Mouse (Mus musculus) lung, embryonic 16.5 days (tissue): ENCODE results near the gene Asic1. TPM values are rescaled to one million over a fixed set of nuclear protein-coding genes. Genes with fewer than 3 reads are reported as not detected.
"Not testable (repeated sequence)": the region's sequence is repeated elsewhere in the genome, so short reads cannot be mapped to it uniquely, and the experiment has no call there.

ENCODE experiments used
- ATAC-seq: fragments of 200-750 bp; cut with Nextera tagmentation; 2 replicates; pipeline ENCODE4 v1.8.0; 2017; ENCODE audit warnings: low read depth, mild to moderate bottlenecking, moderate library complexity
- H3K27ac ChIP-seq: fragments of 300-500 bp; sonication (generic); 2 replicates; pipeline ENCODE4 v1.5.1; 2014; ENCODE audit warnings: mild to moderate bottlenecking, control low read depth, low read length
- H3K27me3 ChIP-seq: fragments of 300-500 bp; sonication (generic); 2 replicates; pipeline ENCODE4 v1.6.1; 2014; ENCODE audit warnings: low read depth, low read length, mixed read lengths; ENCODE audit not compliant: control insufficient read depth, insufficient read depth
- H3K36me3 ChIP-seq: fragments of 300-500 bp; sonication (generic); 2 replicates; pipeline ENCODE4 v1.6.1; 2014; ENCODE audit warnings: low read length; ENCODE audit not compliant: control insufficient read depth, insufficient read depth
- H3K4me1 ChIP-seq: fragments of 300-500 bp; sonication (generic); replicated peaks from 2 replicates; pipeline ENCODE4 v1.6.1; 2014; ENCODE audit warnings: low read length, mixed read lengths; ENCODE audit not compliant: control insufficient read depth, insufficient read depth
- H3K4me2 ChIP-seq: fragments of 300-500 bp; sonication (generic); 2 replicates; pipeline ENCODE4 v1.6.1; 2014; ENCODE audit warnings: low read depth, low read length, control low read depth
- H3K4me3 ChIP-seq: fragments of 300-500 bp; sonication (generic); 2 replicates; pipeline ENCODE4 v1.5.1; 2014; ENCODE audit warnings: mild to moderate bottlenecking, low read length, control low read depth
- H3K9ac ChIP-seq: fragments of 300-500 bp; sonication (generic); 2 replicates; pipeline ENCODE4 v1.6.1; 2014; ENCODE audit warnings: low read length, control low read depth
- H3K9me3 ChIP-seq: fragments of 300-500 bp; sonication (generic); 2 replicates; pipeline ENCODE4 v1.6.1; 2016; ENCODE audit warnings: low read length; ENCODE audit not compliant: control insufficient read depth
- WGBS: fragments of 180-500 bp; shearing (Covaris S2); extraction: QIAGEN DNeasy Blood & Tissue Kit; methylation state at CpG from one replicate; pipeline ENCODE4 v1.1.7; 2014; 5-methylcytosine and 5-hydroxymethylcytosine counted together
- polyA plus RNA-seq: library from polyadenylated mRNA; unstranded; fragments of >200 nt; fragmentation: Nextera tagmentation; extraction: Ambion mirVana; gene quantifications from 2 replicates; pipeline ENCODE4 v1.2.1, GENCODE M21; 2015

Gene Asic1
- polyA plus RNA-seq, 1 experiment from 2014 or later, result 1.6 TPM

GRCm38 (mm10) chr15:99727039-99727438, 56.9 kb downstream of the Asic1 start:
- not testable (repeated sequence) for H3K4me2 ChIP-seq, H3K9me3 ChIP-seq, H3K27ac ChIP-seq, H3K9ac ChIP-seq, ATAC-seq, H3K27me3 ChIP-seq, H3K4me3 ChIP-seq
- peaks cover 27% of the 10 kb centered on the region for H3K4me1 ChIP-seq
- 88% methylated on average over 4 of the region's 5 CpGs for WGBS
- H3K36me3 ChIP-seq, result peaks cover 18% of the 10 kb centered on the region

- H3K36me3 ChIP-seq, result peaks cover 18% of the 10 kb centered on the region
- H3K27me3 ChIP-seq, result no peaks in the 10 kb centered on the region
- H3K9ac ChIP-seq, result no peak overlapping the region
- WGBS, result 97% methylated on average over 12 of the region's 12 CpGs
- peaks cover 6% of the 10 kb centered on the region for H3K9me3 ChIP-seq
- ATAC-seq, result no peak
- no peak overlapping the region for H3K27ac ChIP-seq
- no peak overlapping the region for H3K4me3 ChIP-seq
- no peak overlapping the region for H3K4me2 ChIP-seq
- peaks cover 27% of the 10 kb centered on the region for H3K4me1 ChIP-seq
Measured at GRCm38 (mm10) chr15:99727525-99727924, 57.4 kb downstream of the Asic1 start.

DNA sequence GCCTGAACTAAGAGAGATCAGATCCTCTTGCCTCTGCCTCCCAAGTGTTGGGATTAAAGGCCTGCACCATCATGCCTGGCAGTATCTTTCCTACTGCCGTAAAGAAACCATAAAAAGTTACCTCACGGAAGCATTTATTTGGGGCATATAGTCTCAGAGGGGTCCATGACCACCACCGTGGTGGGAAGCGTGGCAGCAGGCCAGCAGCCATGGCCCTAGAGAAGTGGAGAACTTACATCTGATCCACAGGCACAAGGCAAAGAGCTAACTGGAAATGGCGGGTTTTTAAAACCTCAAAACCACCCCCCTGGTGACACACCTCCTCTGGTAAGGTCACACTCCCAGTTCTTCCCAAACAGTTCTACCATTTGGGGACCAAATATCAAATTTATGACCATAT, 58.0 kb downstream of the Asic1 start:
- H3K9ac ChIP-seq, result no peak overlapping the region
- WGBS, result 92% methylated on average over 5 of the region's 5 CpGs
- H3K9me3 ChIP-seq, result peaks cover 6% of the 10 kb centered on the region
- no peak overlapping the region for H3K27ac ChIP-seq
- no peak overlapping the region for H3K4me2 ChIP-seq
- H3K4me3 ChIP-seq, result no peak overlapping the region
- H3K27me3 ChIP-seq, result no peaks in the 10 kb centered on the region
- ATAC-seq, result no peak
- peaks cover 22% of the 10 kb centered on the region for H3K4me1 ChIP-seq
- peaks cover 18% of the 10 kb centered on the region for H3K36me3 ChIP-seq

GRCm38 (mm10) chr15:99729056-99729783, 59.1 kb downstream of the Asic1 start:
- peaks cover 6% of the 10 kb centered on the region for H3K9me3 ChIP-seq
- H3K27ac ChIP-seq, result no peak overlapping the region
- H3K9ac ChIP-seq, result no peak overlapping the region
- ATAC-seq, result no peak
- no peaks in the 10 kb centered on the region for H3K27me3 ChIP-seq
- WGBS, result 95% methylated on average over 3 of the region's 4 CpGs
- peaks cover 12% of the 10 kb centered on the region for H3K4me1 ChIP-seq
- H3K4me3 ChIP-seq, result no peak overlapping the region
- H3K4me2 ChIP-seq, result no peak overlapping the region
- H3K36me3 ChIP-seq, result peaks cover 20% of the 10 kb centered on the region

- 88% methylated on average over 2 of the region's 2 CpGs for WGBS
- Histone ChIP-seq H3K4me2 (no peak overlapping the region), H3K27ac (no peak overlapping the region), H3K4me1 (peaks cover 4% of the 10 kb centered on the region), H3K36me3 (peaks cover 28% of the 10 kb centered on the region), H3K9ac (no peak overlapping the region), H3K27me3 (no peaks in the 10 kb centered on the region), H3K9me3 (peaks cover 6% of the 10 kb centered on the region), H3K4me3 (no peak overlapping the region)
- ATAC-seq, result no peak
Measured at GRCm38 (mm10) chr15:99731167-99731566, 61.0 kb downstream of the Asic1 start.

GRCm38 (mm10) chr15:99731678-99732077, 61.5 kb downstream of the Asic1 start:
- no peak overlapping the region for H3K27ac ChIP-seq
- no peak overlapping the region for H3K9ac ChIP-seq
- 91% methylated on average over 3 of the region's 3 CpGs for WGBS
- no peaks in the 10 kb centered on the region for H3K27me3 ChIP-seq
- peaks cover under 1% of the 10 kb centered on the region for H3K4me1 ChIP-seq
- H3K4me2 ChIP-seq, result no peak overlapping the region
- no peak for ATAC-seq
- peaks cover 6% of the 10 kb centered on the region for H3K9me3 ChIP-seq
- H3K36me3 ChIP-seq, result peaks cover 29% of the 10 kb centered on the region
- no peak overlapping the region for H3K4me3 ChIP-seq

DNA sequence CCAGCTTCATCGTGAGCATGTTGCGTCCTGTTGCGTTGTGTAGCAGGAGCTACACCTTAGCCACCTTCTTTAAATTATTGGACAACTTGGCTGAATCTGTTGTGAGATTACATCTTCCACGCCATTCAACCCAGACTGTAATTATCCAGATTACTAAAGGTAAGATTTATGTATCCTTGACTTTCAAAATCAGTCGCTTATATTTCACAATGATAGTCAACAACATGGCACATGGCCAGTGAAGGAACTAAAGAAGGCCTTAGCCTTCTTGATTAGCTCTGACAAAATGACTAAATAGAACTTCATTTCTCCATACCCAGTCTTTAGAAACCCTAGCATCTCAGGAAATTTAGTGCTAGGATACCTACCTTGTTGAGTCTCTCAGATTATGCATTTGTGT, 63.0 kb downstream of the Asic1 start:
- ATAC-seq, result no peak
- H3K4me2 ChIP-seq, result no peak overlapping the region
- peaks cover 6% of the 10 kb centered on the region for H3K9me3 ChIP-seq
- no peak overlapping the region for H3K27ac ChIP-seq
- 96% methylated on average over 5 of the region's 5 CpGs for WGBS
- H3K9ac ChIP-seq, result no peak overlapping the region
- H3K27me3 ChIP-seq, result no peaks in the 10 kb centered on the region
- H3K4me3 ChIP-seq, result no peak overlapping the region
- no peaks in the 10 kb centered on the region for H3K4me1 ChIP-seq
- H3K36me3 ChIP-seq, result peaks cover 32% of the 10 kb centered on the region

DNA sequence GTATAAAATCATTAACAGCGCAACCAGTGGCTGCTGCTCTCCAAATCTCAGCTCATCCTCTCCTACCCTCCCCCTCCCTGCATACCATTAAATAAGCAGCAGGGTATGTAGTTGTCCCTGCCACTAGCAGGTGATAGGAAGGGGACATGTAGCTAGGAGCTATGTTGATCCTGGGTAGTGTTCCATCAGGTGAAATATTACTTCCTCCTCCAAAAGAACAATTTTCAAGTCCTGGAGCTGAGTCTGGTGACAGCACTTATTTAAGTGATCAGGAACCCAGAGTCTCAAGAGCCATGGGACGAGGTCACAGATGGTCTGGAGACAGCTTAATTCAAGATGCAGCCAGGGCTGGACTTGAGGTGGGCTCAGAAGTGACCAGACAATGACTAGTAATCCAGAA, 65.5 kb downstream of the Asic1 start:
- WGBS, result 79% methylated on average over 2 of the region's 2 CpGs
- Histone ChIP-seq H3K9me3 (no peaks in the 10 kb centered on the region), H3K4me3 (no peak overlapping the region), H3K27me3 (no peaks in the 10 kb centered on the region), H3K36me3 (peaks cover 27% of the 10 kb centered on the region), H3K4me2 (no peak overlapping the region), H3K4me1 (no peaks in the 10 kb centered on the region), H3K27ac (no peak overlapping the region), H3K9ac (no peak overlapping the region)
- no peak for ATAC-seq

DNA sequence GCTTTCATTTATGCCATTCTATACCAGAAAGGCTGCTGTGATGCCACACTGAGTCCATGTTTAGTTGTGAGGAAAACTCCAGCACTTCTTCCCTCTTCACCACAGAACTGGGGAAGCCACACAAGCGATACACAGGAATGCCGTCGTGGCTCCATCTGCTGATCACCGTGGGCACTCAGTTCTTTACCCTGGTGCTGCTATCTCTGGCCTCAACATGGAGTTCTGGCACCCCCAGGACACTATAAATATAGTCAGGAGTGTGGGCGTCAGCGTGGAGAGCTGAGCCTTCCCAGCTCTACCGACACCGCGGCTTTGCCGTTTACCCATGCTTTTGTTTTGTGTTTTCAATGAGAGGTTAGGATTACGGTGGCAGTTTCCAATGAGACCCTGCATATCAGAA, 66.5 kb downstream of the Asic1 start:
- no peak for ATAC-seq
- Histone ChIP-seq H3K9me3 (no peaks in the 10 kb centered on the region), H3K4me1 (no peaks in the 10 kb centered on the region), H3K4me2 (no peak overlapping the region), H3K27ac (no peak overlapping the region), H3K36me3 (peaks cover 30% of the 10 kb centered on the region), H3K4me3 (no peak overlapping the region), H3K9ac (no peak overlapping the region), H3K27me3 (no peaks in the 10 kb centered on the region)
- WGBS, result 87% methylated on average over 11 of the region's 11 CpGs
